Mouse (Mus musculus): ENCODE results near the gene Pygb.
A peak's percentile ranks its signal among the peaks of the same experiment; 100 is the strongest.

Pygb gene

DNA sequence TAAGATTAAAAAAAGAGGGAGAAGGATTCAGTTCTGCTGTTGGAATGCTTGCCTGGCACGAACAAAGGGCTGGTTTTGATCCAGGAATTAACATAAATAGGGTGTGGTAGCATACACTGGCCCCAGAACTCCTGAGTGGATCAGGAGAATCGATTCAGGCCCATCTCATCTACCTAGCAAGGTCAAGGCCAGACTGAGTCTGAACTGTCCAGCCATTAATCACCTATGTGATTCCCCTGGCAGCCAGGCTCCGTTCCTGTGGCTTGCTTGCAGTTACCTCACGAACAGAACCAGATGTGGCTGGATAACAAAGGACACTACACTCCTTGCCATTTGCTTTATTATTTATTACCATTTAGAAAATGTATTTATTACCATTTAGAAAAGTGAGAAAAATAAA lies 6.8 kb downstream of the Pygb start:
- no peak for DNase-seq (ENCODE audit: low read depth)

DNA sequence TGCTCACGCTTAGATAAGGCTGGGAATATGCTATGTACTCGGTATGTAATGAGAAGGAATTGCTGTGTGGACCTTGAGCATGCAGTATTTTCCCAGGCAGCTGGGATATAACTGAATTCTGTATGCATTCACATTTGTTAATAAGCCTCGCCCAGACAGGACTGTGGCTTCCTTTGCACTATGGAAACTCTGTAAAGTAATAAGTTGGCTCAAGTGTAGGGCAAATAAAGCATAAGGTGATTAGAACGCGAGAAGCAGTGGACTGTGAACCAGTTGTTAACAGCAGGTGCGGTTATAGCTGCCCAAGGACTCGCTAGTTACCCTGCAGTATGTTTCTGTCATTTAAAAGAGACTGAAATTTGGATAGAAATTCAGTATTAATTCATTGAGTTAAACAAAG lies 11.5 kb downstream of the Pygb start:
- no peak for DNase-seq (ENCODE audit: low read depth)

DNA sequence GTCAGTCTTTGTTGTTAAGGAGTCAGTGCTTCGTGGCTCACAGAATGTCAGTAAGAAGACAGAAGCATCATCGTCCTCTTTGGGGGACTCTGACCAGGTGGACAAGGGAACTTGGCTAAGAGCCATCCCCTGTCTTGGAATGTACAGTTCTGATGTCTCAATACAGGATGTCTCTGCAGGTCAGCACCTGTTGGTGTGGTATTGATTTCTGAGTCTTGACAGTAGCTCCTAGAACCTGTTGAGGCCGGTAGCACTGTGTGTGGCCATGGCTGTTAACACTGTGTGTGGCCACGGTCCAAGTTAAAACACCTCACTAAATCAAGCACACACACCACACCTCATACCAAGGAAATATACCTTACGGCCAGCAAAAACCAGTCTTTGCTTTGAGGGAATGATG lies 14.1 kb downstream of the Pygb start:
- no peak for DNase-seq (ENCODE audit: low read depth)

- peak; percentile 37 for DNase-seq (ENCODE audit: low read depth)
These were observed 16.5 kb downstream of the Pygb start for GRCm38 (mm10) chr2:150803035-150803434.

- no peak for DNase-seq (ENCODE audit: low read depth)
These were observed 21.8 kb downstream of the Pygb start for GRCm38 (mm10) chr2:150808381-150808780.

GRCm38 (mm10) chr2:150808812-150809211 lies 22.3 kb downstream of the Pygb start:
- DNase-seq (ENCODE audit: low read depth), result no peak

DNA sequence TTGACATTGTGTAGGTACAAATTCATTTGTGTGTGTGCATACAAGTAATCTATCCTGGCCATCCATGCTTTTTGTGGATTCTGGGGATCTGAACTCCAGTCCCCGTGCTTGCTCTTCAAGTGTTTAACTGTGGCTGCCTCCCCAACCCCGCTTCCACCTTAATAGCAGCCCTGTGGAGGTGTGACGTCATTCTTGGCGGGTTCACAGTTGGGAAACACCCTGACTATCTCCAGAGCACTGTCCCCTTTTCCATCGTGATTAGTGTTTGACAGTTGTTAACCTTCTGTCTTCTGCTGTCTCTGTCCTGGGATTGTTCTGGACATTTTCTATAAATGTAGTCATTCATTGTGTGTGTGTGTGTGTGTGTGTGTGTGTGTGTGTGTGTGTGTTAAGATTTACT lies 24.1 kb downstream of the Pygb start:
- no peak for DNase-seq (ENCODE audit: low read depth)

- DNase-seq (ENCODE audit: low read depth), result no peak
These were observed 26.3 kb downstream of the Pygb start for GRCm38 (mm10) chr2:150812816-150813215.

DNA sequence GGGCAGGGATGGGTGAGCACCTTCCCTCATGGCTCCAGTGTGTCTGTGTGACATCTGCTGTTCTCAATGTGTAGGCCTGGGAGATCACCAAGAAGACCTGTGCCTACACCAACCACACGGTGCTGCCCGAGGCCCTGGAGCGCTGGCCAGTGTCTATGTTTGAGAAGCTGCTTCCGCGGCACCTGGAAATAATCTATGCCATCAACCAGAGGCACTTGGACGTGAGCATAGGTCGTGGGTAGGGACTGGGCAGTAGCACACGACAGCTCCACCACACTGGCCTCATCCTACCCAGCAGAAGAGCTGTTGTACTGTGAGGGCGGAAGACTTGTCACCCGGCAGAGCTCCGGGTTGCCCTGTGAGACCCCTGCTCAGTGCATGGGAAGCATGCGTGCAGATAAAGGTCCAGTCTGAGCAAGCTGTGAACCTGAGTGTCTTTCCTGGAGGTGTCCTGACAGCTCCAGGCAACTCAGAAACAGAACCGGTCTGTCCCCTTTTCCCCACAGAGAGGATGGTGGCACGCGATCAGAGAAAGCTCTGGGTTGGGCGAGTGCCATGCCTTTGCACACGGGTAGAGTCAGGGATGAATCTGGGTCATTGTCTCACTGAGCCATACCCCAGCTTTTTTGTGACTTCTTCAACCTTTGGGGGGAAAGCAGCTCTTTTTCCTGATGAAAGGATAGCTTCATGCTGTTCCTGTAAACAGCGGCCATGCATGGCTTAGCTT lies 30.3 kb downstream of the Pygb start:
- no peak for DNase-seq (ENCODE audit: low read depth)

DNA sequence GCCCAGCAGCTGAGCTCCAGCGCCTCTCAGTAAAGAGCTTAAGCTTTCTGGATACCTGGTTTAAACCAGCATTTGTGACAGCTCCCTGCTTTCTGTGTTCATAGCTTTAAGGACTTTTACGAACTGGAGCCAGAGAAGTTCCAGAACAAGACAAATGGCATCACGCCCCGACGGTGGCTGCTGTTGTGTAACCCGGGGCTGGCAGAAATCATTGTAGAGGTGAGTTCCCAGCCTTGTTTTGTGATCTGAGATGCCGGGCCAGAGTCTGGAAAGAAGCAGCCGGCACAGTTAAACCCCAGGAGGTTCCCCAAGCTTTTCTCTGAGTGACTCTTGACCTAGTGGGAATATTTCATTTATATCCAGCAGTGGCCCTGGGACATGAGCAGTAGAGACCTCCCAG lies 32.2 kb downstream of the Pygb start:
- DNase-seq (ENCODE audit: low read depth), result no peak

DNA sequence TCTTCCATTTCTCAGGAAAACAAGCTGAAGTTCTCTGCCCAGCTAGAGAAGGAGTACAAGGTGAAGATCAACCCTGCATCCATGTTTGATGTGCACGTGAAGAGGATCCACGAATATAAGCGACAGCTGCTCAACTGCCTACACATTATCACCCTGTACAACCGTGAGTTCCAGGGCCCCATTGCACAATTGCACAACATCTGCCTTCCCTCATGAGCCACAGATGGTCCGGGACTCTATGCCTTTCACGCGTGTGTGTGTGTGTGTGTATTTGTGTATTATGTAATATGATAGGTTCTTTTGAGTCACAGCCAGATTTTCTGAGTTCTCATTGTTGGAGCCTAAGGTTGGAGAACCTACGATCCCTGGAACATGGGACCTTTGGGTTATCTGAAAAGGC lies 34.2 kb downstream of the Pygb start:
- DNase-seq (ENCODE audit: low read depth), result no peak

DNA sequence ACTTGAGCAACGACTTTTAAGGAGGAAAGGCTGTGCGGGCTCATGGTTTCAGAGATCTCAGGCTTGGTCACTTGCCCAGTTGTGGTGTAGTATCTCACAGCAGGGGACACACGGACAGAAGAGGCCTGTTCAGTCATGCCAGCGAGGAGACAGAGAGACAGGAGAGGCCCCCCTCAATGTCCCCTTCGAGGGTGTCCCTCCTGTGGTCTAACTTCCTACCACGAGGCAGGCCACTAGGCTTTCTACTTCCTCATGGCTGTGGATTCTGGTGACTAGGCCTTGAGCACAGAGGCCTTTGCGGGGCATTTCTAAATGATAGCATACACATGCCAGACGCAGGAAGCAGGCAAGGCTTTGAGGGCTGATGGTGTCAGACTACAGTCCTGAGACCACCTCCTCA lies 36.5 kb downstream of the Pygb start:
- no peak for DNase-seq (ENCODE audit: low read depth)

DNA sequence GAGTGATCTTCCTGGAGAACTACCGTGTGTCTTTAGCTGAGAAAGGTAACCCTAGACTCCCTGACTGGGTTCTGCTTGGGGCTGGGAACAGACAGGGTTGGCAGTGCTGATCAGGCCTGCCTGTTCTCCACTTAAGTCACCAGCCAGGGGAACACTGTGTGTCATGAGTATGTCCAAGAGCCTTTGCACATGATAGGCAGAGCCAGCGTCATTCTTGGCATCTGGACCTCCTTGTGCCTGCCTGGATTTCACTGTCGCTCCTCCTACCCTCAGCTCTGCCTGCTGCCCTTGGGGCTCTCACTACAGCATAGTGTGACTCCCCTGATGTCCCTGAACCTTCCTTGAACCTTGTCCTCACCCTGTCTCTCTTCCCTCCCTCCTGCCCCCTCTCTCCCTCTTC lies 39.9 kb downstream of the Pygb start:
- no peak for DNase-seq (ENCODE audit: low read depth)

DNA sequence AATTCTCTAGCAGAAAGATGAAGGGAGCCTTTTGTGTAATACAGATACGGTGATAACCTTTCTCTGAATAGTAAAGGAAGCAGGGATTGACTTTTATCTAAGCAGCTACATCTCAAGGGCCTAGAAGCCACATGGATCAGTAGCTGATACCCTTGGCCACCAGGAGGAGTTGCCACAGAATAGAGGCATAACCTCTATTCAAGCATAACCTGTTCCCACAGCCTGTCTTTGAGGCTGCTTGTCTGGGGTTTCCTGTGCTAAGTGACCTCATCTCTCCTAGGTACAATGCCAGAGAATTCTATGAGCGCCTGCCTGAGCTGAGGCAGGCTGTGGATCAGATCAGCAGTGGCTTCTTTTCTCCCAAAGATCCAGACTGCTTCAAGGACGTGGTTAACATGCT lies 41.6 kb downstream of the Pygb start:
- DNase-seq (ENCODE audit: low read depth), result peak; percentile 18

DNA sequence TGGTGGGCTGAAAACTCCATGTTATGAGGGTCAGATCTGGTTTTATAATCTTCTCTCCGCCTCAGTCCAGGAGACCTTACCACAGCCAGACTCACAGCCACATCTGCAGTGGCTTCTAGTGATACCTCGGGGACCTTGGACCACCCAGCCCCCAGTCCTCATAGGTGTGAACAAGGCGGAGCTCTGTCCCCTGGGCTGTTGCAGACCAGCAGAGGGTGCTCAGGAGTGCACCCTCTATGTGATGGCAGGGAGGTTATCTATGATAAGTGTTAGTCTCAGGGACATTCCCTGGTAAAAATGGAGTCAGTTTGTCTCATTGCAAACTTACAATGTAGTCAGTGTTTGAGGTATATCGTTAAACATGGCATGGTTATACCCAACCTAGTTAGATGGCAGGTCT lies 42.1 kb downstream of the Pygb start:
- DNase-seq (ENCODE audit: low read depth), result no peak

DNA sequence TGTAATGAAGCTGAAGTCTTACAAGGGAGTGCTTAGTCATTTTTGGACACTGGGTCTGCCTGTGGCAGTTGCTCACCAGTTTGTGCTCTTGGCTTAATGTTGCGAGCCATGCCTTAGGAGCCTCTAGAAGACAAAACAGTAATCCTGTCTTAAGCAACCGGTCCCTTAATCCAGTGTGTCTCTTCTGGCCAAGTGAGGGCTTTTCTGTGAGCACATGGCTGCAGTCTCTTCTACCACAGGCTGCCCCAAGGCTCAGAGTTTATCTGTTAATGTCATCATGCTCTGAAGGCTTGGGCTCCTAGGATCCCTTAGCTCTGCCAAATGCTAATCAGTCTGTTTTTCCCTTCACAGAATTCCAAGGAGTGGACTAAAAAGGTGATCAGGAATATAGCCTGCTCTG lies 43.5 kb downstream of the Pygb start:
- DNase-seq (ENCODE audit: low read depth), result no peak

GRCm38 (mm10) chr2:150830911-150831441 lies 44.4 kb downstream of the Pygb start:
- no peak for DNase-seq (ENCODE audit: low read depth)

DNA sequence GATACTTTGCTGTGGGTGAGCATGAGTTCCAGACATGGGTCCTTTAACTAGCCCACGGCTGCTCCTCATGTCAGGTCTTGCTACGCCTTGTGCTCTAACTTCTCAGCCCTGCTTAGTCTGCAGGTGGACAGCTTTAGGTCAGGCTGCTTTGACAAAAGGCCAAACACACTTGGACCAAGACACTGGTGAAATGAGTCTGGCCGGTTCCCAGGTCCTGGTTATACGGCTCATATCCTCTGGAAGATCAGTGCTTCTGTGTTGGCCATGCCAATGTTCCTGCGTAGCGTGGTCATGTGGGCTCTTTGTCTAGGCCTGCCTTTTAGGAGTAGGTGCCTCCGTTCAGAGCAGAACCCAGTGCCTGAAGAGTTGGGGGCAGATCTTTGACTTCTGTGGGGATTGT lies 45.5 kb downstream of the Pygb start:
- no peak for DNase-seq (ENCODE audit: low read depth)

DNA sequence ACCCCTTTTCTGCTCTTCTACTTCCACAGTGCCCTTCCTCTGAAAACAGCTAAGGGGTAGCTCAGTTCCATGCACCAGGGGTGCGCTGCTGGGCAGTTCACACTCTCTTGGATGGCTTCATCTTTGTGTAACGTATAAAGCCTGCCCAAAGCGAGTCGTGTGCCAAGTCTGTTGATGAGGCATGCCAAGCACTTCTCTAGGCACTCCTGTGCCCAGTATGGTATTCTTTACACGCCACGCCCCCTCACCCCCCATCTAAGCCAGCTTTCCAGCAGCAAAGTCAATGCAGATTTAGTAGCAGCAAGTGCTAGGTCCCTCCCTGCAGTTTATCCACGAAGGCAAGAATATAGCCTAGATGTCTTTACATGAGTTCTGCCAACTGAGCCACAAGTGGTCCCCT lies 48.1 kb downstream of the Pygb start:
- DNase-seq (ENCODE audit: low read depth), result no peak

GRCm38 (mm10) chr2:150835975-150836374 lies 49.4 kb downstream of the Pygb start:
- no peak for DNase-seq (ENCODE audit: low read depth)

GRCm38 (mm10) chr2:150836906-150837305 lies 50.4 kb downstream of the Pygb start:
- no peak for DNase-seq (ENCODE audit: low read depth)

DNA sequence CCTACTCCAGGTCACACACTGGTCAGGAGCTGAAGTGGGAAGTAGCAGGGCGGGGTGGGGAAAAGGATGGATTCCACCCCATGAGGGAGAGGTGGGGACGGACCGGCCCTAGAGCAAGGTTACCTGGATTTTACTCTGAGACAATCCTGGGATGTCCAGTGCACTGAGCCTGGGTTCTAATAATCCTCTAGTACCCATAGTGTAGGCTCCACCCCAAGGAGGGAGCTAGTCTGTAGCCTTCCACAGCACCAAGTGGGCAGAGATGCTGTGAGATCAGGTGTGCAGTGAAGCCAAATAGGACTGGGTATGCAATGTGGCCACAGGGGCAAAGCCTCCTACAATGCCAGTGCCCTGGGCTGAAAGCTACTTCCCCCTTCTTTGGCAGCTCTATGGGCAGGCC lies 51.2 kb downstream of the Pygb start:
- no peak for DNase-seq (ENCODE audit: low read depth)

- no peak for DNase-seq (ENCODE audit: low read depth)
These were observed 53.3 kb downstream of the Pygb start for GRCm38 (mm10) chr2:150839686-150840471.

- DNase-seq (ENCODE audit: low read depth), result no peak
These were observed 54.6 kb downstream of the Pygb start for GRCm38 (mm10) chr2:150841109-150841508.

All from naive thymus-derived CD4-positive, alpha-beta T cell, adult 2 months (primary cell).